Mouse (Mus musculus) kidney, embryonic 15.5 days (tissue): Measurements from ENCODE around the gene Serpinb9e. TPM values are rescaled to one million over a fixed set of nuclear protein-coding genes. Genes with fewer than 3 reads are reported as not detected.
"Not testable (repeated sequence)": the region's sequence is repeated elsewhere in the genome, so short reads cannot be mapped to it uniquely, and the experiment has no call there.

Source experiments
- ATAC-seq: fragments of 200-750 bp; cut with Nextera tagmentation; replicated peaks from 2 replicates; pipeline ENCODE4 v1.8.0; 2017; ENCODE audit warnings: moderate TSS enrichment; ENCODE audit not compliant: low FRiP score
- H3K27ac ChIP-seq: fragments of 300-500 bp; sonication (generic); 2 replicates; pipeline ENCODE4 v1.5.1; 2015; ENCODE audit warnings: mild to moderate bottlenecking, inconsistent platforms
- H3K27me3 ChIP-seq: fragments of 300-500 bp; sonication (generic); 2 replicates; pipeline ENCODE4 v1.6.1; 2015; ENCODE audit warnings: inconsistent platforms
- H3K36me3 ChIP-seq: fragments of 300-500 bp; sonication (generic); 2 replicates; pipeline ENCODE4 v1.6.1; 2015; ENCODE audit warnings: inconsistent platforms
- H3K4me1 ChIP-seq: fragments of 300-500 bp; sonication (generic); 2 replicates; pipeline ENCODE4 v1.6.1; 2015; ENCODE audit warnings: inconsistent platforms
- H3K4me2 ChIP-seq: fragments of 300-500 bp; sonication (generic); 2 replicates; pipeline ENCODE4 v1.6.1; 2015; ENCODE audit warnings: moderate library complexity, mild to moderate bottlenecking, inconsistent platforms
- H3K4me3 ChIP-seq: fragments of 300-500 bp; sonication (generic); replicated peaks from 2 replicates; pipeline ENCODE4 v1.5.1; 2015; ENCODE audit warnings: mild to moderate bottlenecking, inconsistent platforms
- H3K9ac ChIP-seq: fragments of 300-500 bp; sonication (generic); 2 replicates; pipeline ENCODE4 v1.6.1; 2015; ENCODE audit warnings: mild to moderate bottlenecking, inconsistent platforms
- H3K9me3 ChIP-seq: fragments of 300-500 bp; sonication (generic); replicated peaks from 2 replicates; pipeline ENCODE4 v1.6.1; 2016; ENCODE audit warnings: inconsistent platforms
- WGBS: fragments of 180-500 bp; shearing (Covaris S2); methylation state at CpG from one replicate; pipeline ENCODE4 v1.1.7; 2015; ENCODE audit warnings: mixed read lengths; 5-methylcytosine and 5-hydroxymethylcytosine counted together
- polyA plus RNA-seq: library from polyadenylated mRNA; unstranded; fragments of >200 nt; fragmentation: Nextera tagmentation; extraction: Ambion mirVana; gene quantifications from 2 replicates; pipeline ENCODE4 v1.2.1, GENCODE M21; 2015

The Serpinb9e gene
- not detected in 2 replicates for polyA plus RNA-seq

DNA sequence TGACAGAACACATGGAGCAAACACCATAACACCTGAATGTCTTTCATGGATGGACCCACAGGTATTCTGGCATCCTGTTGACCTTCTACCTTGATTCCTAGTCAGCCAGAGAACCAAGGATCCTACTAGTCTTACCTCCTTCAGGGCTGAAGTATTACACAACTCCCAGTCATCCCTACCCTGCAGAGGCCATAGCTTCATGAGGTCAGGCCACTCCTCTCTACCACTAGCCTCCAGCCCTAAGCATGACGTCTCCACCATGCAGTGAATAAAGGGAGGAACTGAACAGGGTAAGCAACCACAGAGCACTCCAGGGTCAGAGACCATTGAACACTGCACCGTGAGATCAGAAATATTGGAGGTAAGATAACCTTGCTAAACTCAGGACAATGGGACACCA lies at the start of gene Serpinb9e:
Serpinb9e (plus strand) TSS at position 301 of the 400 bp plus-strand sequence.
- not testable (repeated sequence) for H3K36me3 ChIP-seq, H3K9me3 ChIP-seq, H3K4me2 ChIP-seq, H3K4me1 ChIP-seq, H3K4me3 ChIP-seq, H3K9ac ChIP-seq, H3K27ac ChIP-seq, ATAC-seq, H3K27me3 ChIP-seq
- 86% methylated on average over 2 of the region's 2 CpGs for WGBS

DNA sequence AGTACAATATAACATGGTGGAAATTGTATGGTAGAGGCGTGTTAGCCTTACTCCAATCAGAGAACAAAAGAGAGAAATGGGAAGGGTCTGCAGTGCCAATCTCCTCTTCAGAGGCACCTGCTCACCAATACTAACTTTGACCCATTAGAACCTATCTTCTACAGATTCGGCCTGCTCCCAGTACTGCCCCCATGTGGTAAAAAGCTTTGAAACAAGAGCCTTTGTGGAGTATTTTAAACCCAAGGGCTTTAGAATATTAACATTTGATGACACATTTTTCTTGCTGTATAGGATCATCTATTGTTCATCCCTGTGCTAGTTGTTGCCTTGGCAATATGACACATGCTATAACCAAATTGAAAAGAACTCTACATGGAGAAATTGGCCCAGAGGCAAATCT lies 49.7 kb upstream of the Serpinb9e start:
- Histone ChIP-seq H3K4me3 (no peak overlapping the region), H3K4me1 (no peaks in the 10 kb centered on the region), H3K9ac (no peak overlapping the region), H3K27me3 (no peaks in the 10 kb centered on the region), H3K27ac (no peak overlapping the region), H3K9me3 (no peaks in the 10 kb centered on the region), H3K4me2 (no peak overlapping the region), H3K36me3 (no peaks in the 10 kb centered on the region)
- WGBS: 60% methylated on average over 2 of the region's 2 CpGs
- no peak for ATAC-seq

DNA sequence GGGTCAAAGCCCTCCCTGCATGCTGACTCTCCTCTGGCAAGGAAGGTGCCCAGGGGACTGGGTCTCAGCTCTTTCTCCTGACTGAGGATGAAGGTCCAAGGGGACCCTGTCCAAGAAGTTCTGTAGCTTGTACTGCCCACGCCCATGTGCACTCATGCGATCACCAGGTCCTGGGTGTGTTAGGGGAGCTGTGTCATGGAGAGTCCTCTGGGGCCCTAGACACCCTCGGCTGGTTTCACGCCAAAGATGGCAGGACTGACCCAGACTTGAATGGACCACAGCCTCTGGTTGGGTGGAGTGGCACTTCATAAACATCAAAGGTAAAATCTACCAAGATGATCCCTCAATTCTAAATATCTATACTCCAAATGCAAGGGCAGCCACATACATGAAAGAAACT lies 59.2 kb downstream of the Serpinb9e start:
- not testable (repeated sequence) for H3K9ac ChIP-seq, H3K27ac ChIP-seq, H3K4me3 ChIP-seq, H3K4me2 ChIP-seq, ATAC-seq, H3K9me3 ChIP-seq, H3K4me1 ChIP-seq, H3K36me3 ChIP-seq, H3K27me3 ChIP-seq
- WGBS: 88% methylated on average over 4 of the region's 4 CpGs

Other genes with a start within 250 kb of the Serpinb9e start
- 8.8 and 9.3 TPM in 2 replicates for gene Serpinb9, start 246.4 kb upstream of the Serpinb9e start, polyA plus RNA-seq
- gene Serpinb9b, start 222.2 kb upstream of the Serpinb9e start, polyA plus RNA-seq: 0.14 TPM in 1 of 2 replicates, not detected in the other
- not detected in 2 replicates for gene Serpinb1b, start 171.0 kb upstream of the Serpinb9e start, polyA plus RNA-seq
- not detected in 2 replicates for gene Serpinb9c, start 89.9 kb upstream of the Serpinb9e start, polyA plus RNA-seq
- not detected in 2 replicates for gene Serpinb9d, start 56.7 kb upstream of the Serpinb9e start, polyA plus RNA-seq
- not detected in 2 replicates for gene Serpinb9f, start 74.5 kb downstream of the Serpinb9e start, polyA plus RNA-seq
- not detected in 2 replicates for gene Gm11397, start 146.1 kb downstream of the Serpinb9e start, polyA plus RNA-seq
- gene Serpinb9g, start 235.2 kb downstream of the Serpinb9e start, polyA plus RNA-seq: not detected in 2 replicates